Mouse (Mus musculus): ENCODE data around the gene Lhx1. TPM values are rescaled to one million over a fixed set of nuclear protein-coding genes. Genes with fewer than 3 reads are reported as not detected.

The Lhx1 gene
- polyA plus RNA-seq, 1 experiment from 2014 or later, result 0.21 TPM

DNA sequence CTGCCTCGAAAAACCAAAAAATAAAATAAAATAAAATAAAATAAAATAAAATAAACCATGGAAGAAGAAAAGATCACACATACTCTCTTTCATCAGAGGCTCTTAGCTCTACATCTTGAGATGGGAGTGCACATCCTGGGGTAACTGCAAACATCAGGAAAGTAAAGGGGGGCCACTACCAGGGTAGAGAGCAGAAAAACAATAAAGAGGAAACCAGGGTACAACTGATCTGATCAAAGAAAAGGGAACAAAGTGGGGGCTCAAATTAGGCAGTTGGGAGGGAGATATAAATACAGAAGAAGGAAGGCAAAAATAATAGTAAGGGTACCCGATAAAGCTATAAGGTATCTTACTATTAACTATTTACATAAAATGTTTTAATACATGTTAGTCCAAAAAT is 48.7 kb downstream of the Lhx1 start:
- no peak for DNase-seq
- H3K4me3 ChIP-seq (ENCODE audit: low read depth, low read length), result no peak overlapping the region
- 71% methylated on average over 2 of the region's 2 CpGs for WGBS (ENCODE audit: insufficient replicate concordance)
- H3K4me1 ChIP-seq (ENCODE audit: insufficient read depth), result peaks cover 3% of the 10 kb centered on the region; the same call in 1 of the 2 replicates
- no peak overlapping the region for H3K4me2 ChIP-seq (ENCODE audit: low read depth, low read length)
- ATAC-seq, result no peak
- H3K27ac ChIP-seq (ENCODE audit: low read depth), result no peak overlapping the region
- H3K27me3 ChIP-seq (ENCODE audit: insufficient read depth, low read length), result no peaks in the 10 kb centered on the region
- H3K9me3 ChIP-seq (ENCODE audit: low read length), result no peaks in the 10 kb centered on the region
- TF ChIP-seq EP300 (IDR thresholded peaks at IDR 0.05; ENCODE audit: low read depth) (no peak), CTCF (IDR thresholded peaks at IDR 0.05; ENCODE audit: low read depth) (no peak)
- H3K9ac ChIP-seq (replicated peaks), result no peak overlapping the region
- peaks cover 2% of the 10 kb centered on the region for H3K36me3 ChIP-seq (replicated peaks; ENCODE audit: insufficient read depth, low read length)

GRCm38 (mm10) chr11:84475991-84476390 is 49.3 kb downstream of the Lhx1 start:
- WGBS (ENCODE audit: insufficient replicate concordance), result 82% methylated on average over 4 of the region's 4 CpGs
- Histone ChIP-seq H3K9ac (replicated peaks) (no peak overlapping the region), H3K27ac (ENCODE audit: low read depth) (no peak overlapping the region), H3K36me3 (replicated peaks; ENCODE audit: insufficient read depth, low read length) (peaks cover 7% of the 10 kb centered on the region), H3K4me1 (ENCODE audit: insufficient read depth) (peaks cover 3% of the 10 kb centered on the region; the same call in 1 of the 2 replicates), H3K4me2 (ENCODE audit: low read depth, low read length) (no peak overlapping the region), H3K4me3 (ENCODE audit: low read depth, low read length) (no peak overlapping the region), H3K27me3 (ENCODE audit: insufficient read depth, low read length) (no peaks in the 10 kb centered on the region), H3K9me3 (ENCODE audit: low read length) (no peaks in the 10 kb centered on the region)
- no peak for DNase-seq
- TF ChIP-seq EP300 (IDR thresholded peaks at IDR 0.05; ENCODE audit: low read depth), result no peak
- TF ChIP-seq CTCF (IDR thresholded peaks at IDR 0.05; ENCODE audit: low read depth), result no peak
- ATAC-seq, result no peak

DNA sequence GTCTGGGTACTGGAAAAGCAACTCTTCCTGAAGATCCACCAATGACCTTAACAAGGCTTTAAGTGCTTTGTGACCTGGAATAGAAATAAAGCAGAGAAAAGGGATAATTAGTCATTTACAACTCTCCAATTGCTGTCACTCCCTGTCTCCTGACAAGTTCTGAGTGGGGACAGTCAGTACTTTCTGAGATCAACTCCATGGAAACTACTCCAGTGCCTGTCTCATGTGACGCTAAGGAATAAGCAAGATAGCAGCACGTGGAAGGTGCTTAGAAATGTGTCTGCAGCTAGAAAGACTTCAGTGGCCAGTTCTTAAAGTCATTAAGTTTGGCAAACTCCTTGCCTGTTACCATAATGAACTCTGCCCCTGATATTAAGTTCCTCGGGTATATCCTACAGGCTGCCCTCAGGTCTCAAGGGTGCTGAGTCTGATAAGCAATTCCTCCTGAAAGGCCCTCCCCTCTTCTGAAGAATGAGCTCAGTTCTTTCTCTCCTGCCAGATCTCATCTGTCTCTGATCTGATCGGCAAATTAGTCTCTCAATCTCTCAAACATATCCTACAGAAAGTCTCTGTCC is 52.2 kb downstream of the Lhx1 start:
- WGBS (ENCODE audit: insufficient replicate concordance), result 65% methylated on average over 4 of the region's 4 CpGs
- Histone ChIP-seq H3K9me3 (ENCODE audit: low read length) (no peaks in the 10 kb centered on the region), H3K4me1 (ENCODE audit: insufficient read depth) (peaks cover under 1% of the 10 kb centered on the region; the same call in 1 of the 2 replicates), H3K36me3 (replicated peaks; ENCODE audit: insufficient read depth, low read length) (peaks cover 22% of the 10 kb centered on the region), H3K4me3 (ENCODE audit: low read depth, low read length) (no peak overlapping the region), H3K4me2 (ENCODE audit: low read depth, low read length) (no peak overlapping the region), H3K27ac (ENCODE audit: low read depth) (no peak overlapping the region), H3K27me3 (ENCODE audit: insufficient read depth, low read length) (no peaks in the 10 kb centered on the region), H3K9ac (replicated peaks) (no peak overlapping the region)
- ATAC-seq (no peak), DNase-seq (no peak)
- TF ChIP-seq CTCF (IDR thresholded peaks at IDR 0.05; ENCODE audit: low read depth) (no peak), EP300 (IDR thresholded peaks at IDR 0.05; ENCODE audit: low read depth) (no peak)

Other genes with a start within 250 kb of the Lhx1 start
- gene Aatf, start 12.0 kb downstream of the Lhx1 start, polyA plus RNA-seq (2015; fragmentation: Nextera tagmentation; extraction: Ambion mirVana), result 20.6 and 21.1 TPM in 2 replicates